Mouse (Mus musculus) bone marrow macrophage, adult 2 months (primary cell): ENCODE measurements around the gene Sox14.

Experiments used
- CTCF ChIP-seq: IDR thresholded peaks from 2 replicates; pipeline ENCODE4 v1.5.1; 2012; ENCODE audit warnings: low read depth, mild to moderate bottlenecking, low read length, moderate library complexity
- POLR2A ChIP-seq: IDR thresholded peaks from 2 replicates; pipeline ENCODE4 v1.6.1; 2012; ENCODE audit warnings: mild to moderate bottlenecking, low read depth, low read length, borderline replicate concordance

DNA sequence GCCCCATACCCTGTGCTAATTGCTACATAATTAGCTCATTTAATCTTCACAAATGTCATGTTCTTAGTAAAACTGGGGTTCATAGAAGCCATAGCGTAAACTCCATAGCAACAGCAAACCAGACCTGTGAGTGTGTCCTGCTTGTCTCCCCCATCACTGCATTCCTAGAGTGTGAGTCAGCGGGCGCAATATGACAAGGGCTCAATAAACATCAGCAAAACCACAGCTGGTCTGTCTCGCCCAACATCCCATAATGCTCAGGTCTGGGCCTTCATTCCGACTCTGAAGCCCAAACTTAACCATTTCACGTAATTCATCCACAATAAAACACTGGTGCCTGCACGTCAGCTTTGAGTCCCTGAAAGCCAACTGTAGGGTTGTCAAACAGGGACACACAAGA, 37.1 kb downstream of the Sox14 start:
- no peak for TF ChIP-seq CTCF
- TF ChIP-seq POLR2A, result no peak
